Mouse (Mus musculus) bone marrow, adult 2 months (tissue): ENCODE measurements around the gene Abcf2.

Source experiments
- CTCF ChIP-seq: fragments of 200-500 bp; IDR thresholded peaks from 2 replicates; pipeline ENCODE4 v1.5.1; 2011; ENCODE audit warnings: low read length, control low read depth; ENCODE audit not compliant: control insufficient read depth, insufficient read depth
- POLR2A ChIP-seq: fragments of 200-500 bp; IDR thresholded peaks from 2 replicates; pipeline ENCODE4 v1.6.1; 2011; ENCODE audit warnings: low read depth, mild to moderate bottlenecking, control low read depth, low read length, borderline replicate concordance; ENCODE audit not compliant: control insufficient read depth

GRCm38 (mm10) chr5:24623986-24624821, 46.9 kb upstream of the Abcf2 start, which contains the start of gene Smarcd3:
- TF ChIP-seq CTCF (no peak), POLR2A (no peak)
